Mouse (Mus musculus) limb, embryonic 14.5 days (tissue): ENCODE data around the gene Cfap97. TPM values are rescaled to one million over a fixed set of nuclear protein-coding genes. Genes with fewer than 3 reads are reported as not detected.

Experiments used
- ATAC-seq: fragments of 200-750 bp; cut with Nextera tagmentation; 2 replicates; pipeline ENCODE4 v1.8.0; 2017; ENCODE audit warnings: low read depth, moderate number of reproducible peaks, moderate TSS enrichment; ENCODE audit not compliant: low FRiP score
- DNase-seq: peaks from one replicate; pipeline ENCODE4 v3.0.0-alpha.2; 2015; ENCODE audit warnings: low spot score
- H3K27ac ChIP-seq: fragments of 300-500 bp; sonication (generic); replicated peaks from 2 replicates; pipeline ENCODE4 v1.5.1; 2014; ENCODE audit warnings: low read depth, mild to moderate bottlenecking, low read length, moderate library complexity, mixed read lengths
- H3K27me3 ChIP-seq: fragments of 300-500 bp; sonication (generic); 2 replicates; pipeline ENCODE4 v1.6.1; 2014; ENCODE audit warnings: low read length, mixed read lengths; ENCODE audit not compliant: control insufficient read depth, insufficient read depth
- H3K36me3 ChIP-seq: fragments of 300-500 bp; sonication (generic); 2 replicates; pipeline ENCODE4 v1.6.1; 2014; ENCODE audit warnings: mild to moderate bottlenecking, low read length, moderate library complexity, mixed read lengths; ENCODE audit not compliant: control insufficient read depth, insufficient read depth
- H3K4me1 ChIP-seq: fragments of 300-500 bp; sonication (generic); 2 replicates; pipeline ENCODE4 v1.6.1; 2014; ENCODE audit warnings: antibody characterized with exemption, low read length, mixed read lengths; ENCODE audit not compliant: control insufficient read depth, insufficient read depth
- H3K4me2 ChIP-seq: fragments of 300-500 bp; sonication (generic); replicated peaks from 2 replicates; pipeline ENCODE4 v1.6.1; 2014; ENCODE audit warnings: low read depth, mild to moderate bottlenecking, low read length, moderate library complexity; ENCODE audit not compliant: severe bottlenecking
- H3K4me3 ChIP-seq: fragments of 300-500 bp; sonication (generic); replicated peaks from 2 replicates; pipeline ENCODE4 v1.5.1; 2014; ENCODE audit warnings: low read length
- H3K9ac ChIP-seq: fragments of 300-500 bp; sonication (generic); 2 replicates; pipeline ENCODE4 v1.6.1; 2014; ENCODE audit warnings: mild to moderate bottlenecking, low read depth, low read length, moderate library complexity; ENCODE audit not compliant: severe bottlenecking
- H3K9me3 ChIP-seq: fragments of 300-500 bp; sonication (generic); 2 replicates; pipeline ENCODE4 v1.6.1; 2016; ENCODE audit warnings: low read length; ENCODE audit not compliant: control insufficient read depth
- POLR2A ChIP-seq: fragments of 200-500 bp; IDR thresholded peaks from 2 replicates; pipeline ENCODE4 v1.8.0; 2012; ENCODE audit warnings: inconsistent platforms, mild to moderate bottlenecking, moderate library complexity, borderline replicate concordance; ENCODE audit not compliant: insufficient read depth, insufficient read length; ENCODE audit errors: extremely low read depth
- WGBS: fragments of 180-500 bp; shearing (Covaris S2); extraction: QIAGEN DNeasy Blood & Tissue Kit; methylation state at CpG from one replicate; pipeline ENCODE4 v1.1.7; 2014; 5-methylcytosine and 5-hydroxymethylcytosine counted together
- polyA plus RNA-seq, 2 experiments: library from polyadenylated mRNA; depleted of rRNA in 1 of 2; stranded (reverse) in 1 of 2; unstranded in 1 of 2; fragments of >200 nt; fragmentation: Nextera tagmentation in 1 of 2; extraction: Ambion mirVana in 1 of 2; gene quantifications; 2 replicates each; pipeline versions ENCODE4 v1.2.1 to v1.2.3; 2012 to 2014

Gene Cfap97
- polyA plus RNA-seq, 2 experiments, result 14.6 to 28.5 TPM

DNA sequence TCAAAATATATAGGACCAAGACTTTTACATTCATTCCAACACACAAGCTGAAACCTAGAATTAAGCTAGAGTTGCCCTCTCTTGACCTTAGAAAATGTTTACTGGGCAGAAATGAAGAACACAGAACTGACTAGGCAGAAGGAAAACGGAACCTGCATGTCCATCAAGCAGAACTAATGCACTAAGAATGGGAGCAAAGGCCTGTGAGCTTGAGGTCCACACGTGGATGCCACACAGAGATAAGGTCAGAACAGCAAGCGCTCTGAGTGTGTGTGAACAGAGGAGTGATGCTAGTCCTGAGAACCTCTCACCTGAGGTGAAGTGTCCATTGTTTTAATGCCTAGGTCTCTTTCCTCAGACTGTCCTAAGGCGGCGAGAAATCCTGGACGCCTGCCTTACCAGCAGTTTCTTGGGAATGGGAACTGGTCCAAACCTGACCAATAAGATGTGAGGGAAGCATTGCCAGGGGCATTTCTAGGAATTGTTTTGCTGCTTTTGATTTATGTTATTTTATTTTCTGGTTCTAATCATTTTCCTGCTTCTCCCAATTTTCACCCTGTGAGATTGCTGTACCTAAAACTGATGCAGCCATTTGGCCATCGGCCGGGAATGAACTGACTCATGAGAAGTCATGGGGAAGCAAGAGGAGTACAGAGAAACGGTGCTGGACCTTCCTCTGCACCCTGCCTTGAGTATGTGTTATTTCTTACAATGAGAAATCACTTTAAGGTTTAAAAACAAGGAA is 11.0 kb upstream of the Cfap97 start:
- H3K4me2 ChIP-seq, result no peak overlapping the region
- H3K9me3 ChIP-seq, result no peaks in the 10 kb centered on the region
- no peak overlapping the region for H3K9ac ChIP-seq
- ATAC-seq, result no peak
- no peaks in the 10 kb centered on the region for H3K27me3 ChIP-seq
- H3K4me1 ChIP-seq, result no peaks in the 10 kb centered on the region
- H3K36me3 ChIP-seq, result no peaks in the 10 kb centered on the region
- TF ChIP-seq POLR2A, result no peak
- H3K4me3 ChIP-seq, result no peak overlapping the region
- DNase-seq, result no peak
- no peak overlapping the region for H3K27ac ChIP-seq
- WGBS, result 77% methylated on average over 9 of the region's 9 CpGs

DNA sequence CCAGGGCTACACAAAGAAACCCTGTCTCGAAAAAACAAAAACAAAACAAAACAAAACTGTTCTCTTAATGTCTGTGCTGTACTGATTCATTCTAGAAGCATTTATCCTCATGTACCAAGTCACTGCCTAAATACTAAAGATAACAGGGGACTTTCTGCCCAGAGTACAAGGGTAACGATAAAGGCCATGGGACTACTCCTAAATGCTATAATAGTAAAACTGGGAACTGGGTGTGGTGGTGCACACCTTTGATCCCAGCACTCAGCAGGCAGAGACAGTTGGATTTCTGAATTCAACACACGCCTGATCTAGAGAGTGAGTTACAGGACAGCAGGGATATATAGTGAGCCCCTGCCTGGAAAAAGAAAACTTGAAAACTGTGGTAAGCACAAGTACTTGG is 9.9 kb upstream of the Cfap97 start:
- Histone ChIP-seq H3K4me1 (no peaks in the 10 kb centered on the region), H3K4me2 (no peak overlapping the region), H3K27me3 (no peaks in the 10 kb centered on the region), H3K9me3 (no peaks in the 10 kb centered on the region), H3K9ac (no peak overlapping the region), H3K36me3 (no peaks in the 10 kb centered on the region), H3K4me3 (no peak overlapping the region), H3K27ac (no peak overlapping the region)
- WGBS, result 88% methylated on average over 3 of the region's 3 CpGs
- DNase-seq (no peak), ATAC-seq (no peak)
- no peak for TF ChIP-seq POLR2A

DNA sequence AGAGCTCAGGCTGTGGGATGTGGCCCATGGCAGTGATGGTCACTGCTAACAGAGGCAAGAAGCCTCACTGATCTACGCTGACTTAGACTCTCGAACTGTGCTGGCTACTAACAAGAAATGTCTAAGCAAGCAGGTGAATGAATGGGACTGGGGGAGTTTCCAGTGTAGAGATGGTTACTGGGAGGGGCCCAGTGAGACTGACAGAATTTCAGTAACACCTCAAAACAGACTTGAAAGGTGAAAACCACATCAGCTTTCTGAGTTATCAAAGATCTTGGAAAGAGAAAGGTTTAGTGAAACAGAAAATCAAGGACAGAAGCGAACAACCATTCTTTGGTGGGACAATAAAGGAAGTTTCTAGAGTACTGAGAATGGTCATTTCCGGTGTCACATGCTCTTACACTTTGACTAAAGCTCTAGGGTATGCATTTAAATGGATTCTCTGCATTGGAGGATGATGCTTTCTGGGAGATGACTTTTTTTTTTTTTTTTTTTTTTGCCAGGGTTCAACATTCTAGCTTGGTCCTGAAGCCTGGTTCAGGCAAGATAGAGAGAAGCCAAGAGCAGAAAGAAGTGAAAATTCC is 9.0 kb upstream of the Cfap97 start:
- Histone ChIP-seq H3K4me3 (no peak overlapping the region), H3K27me3 (no peaks in the 10 kb centered on the region), H3K4me2 (no peak overlapping the region), H3K9ac (no peak overlapping the region), H3K4me1 (no peaks in the 10 kb centered on the region), H3K36me3 (no peaks in the 10 kb centered on the region), H3K27ac (no peak overlapping the region), H3K9me3 (no peaks in the 10 kb centered on the region)
- ATAC-seq (no peak), DNase-seq (no peak)
- 89% methylated on average over 4 of the region's 4 CpGs for WGBS
- TF ChIP-seq POLR2A, result no peak

DNA sequence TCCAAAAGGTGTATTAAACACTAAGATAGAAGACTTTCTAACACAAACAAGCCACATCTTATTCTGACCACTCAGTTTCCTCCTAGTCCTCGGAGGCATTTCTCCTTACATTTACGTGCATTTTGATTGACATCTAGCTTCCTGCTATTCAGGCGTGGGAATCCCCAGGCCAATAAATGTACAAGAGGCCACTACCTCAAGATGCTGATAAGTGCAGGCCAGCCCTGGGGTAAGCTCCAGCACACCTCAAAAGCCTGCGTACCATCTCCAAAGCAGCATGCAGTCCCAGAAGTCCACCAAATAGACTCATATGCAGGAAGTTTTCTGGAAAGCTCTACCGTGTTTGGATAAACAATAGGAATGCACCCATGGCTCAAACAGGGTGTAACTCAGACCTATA is 8.1 kb upstream of the Cfap97 start:
- ATAC-seq (no peak), DNase-seq (no peak)
- TF ChIP-seq POLR2A, result no peak
- Histone ChIP-seq H3K9me3 (no peaks in the 10 kb centered on the region), H3K36me3 (no peaks in the 10 kb centered on the region), H3K27me3 (no peaks in the 10 kb centered on the region), H3K4me3 (no peak overlapping the region), H3K27ac (no peak overlapping the region), H3K4me2 (no peak overlapping the region), H3K4me1 (no peaks in the 10 kb centered on the region), H3K9ac (no peak overlapping the region)
- 71% methylated on average over 5 of the region's 5 CpGs for WGBS

- Histone ChIP-seq H3K4me2 (no peak overlapping the region), H3K27ac (no peak overlapping the region), H3K4me1 (no peaks in the 10 kb centered on the region), H3K36me3 (no peaks in the 10 kb centered on the region; the same call in 1 of the 2 replicates), H3K4me3 (no peak overlapping the region), H3K9ac (no peak overlapping the region), H3K27me3 (no peaks in the 10 kb centered on the region), H3K9me3 (no peaks in the 10 kb centered on the region)
- DNase-seq (no peak), ATAC-seq (no peak)
- 39% methylated on average over 1 of the region's 1 CpGs for WGBS
- TF ChIP-seq POLR2A, result no peak
Observed at GRCm38 (mm10) chr8:46143924-46144323, 7.6 kb upstream of the Cfap97 start.

DNA sequence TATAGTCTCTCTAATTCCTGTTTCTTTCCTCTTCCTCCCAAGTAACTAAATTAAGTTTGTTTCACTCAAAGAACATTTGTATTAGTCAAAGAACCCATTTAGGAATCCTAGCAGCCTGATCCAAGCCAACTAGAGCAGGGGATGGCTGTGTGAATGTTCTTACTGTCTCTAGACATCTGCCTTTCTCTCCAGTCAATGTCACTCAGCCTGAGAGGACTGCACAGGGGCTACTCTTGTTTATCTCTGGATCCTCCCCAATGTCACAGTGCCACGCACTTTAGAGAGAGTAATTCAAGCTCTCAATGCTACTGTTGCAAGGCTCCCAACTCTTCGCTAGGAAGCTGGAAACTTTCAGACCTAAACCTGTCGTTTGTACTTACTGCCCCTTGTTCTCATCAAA is 5.4 kb upstream of the Cfap97 start:
- peaks cover 3% of the 10 kb centered on the region; the same call in 1 of the 2 replicates for H3K4me1 ChIP-seq
- DNase-seq (no peak), ATAC-seq (no peak)
- H3K36me3 ChIP-seq, result no peaks in the 10 kb centered on the region; the same call in 1 of the 2 replicates
- H3K4me2 ChIP-seq, result no peak overlapping the region
- no peak overlapping the region for H3K9ac ChIP-seq
- WGBS, result 48% methylated on average over 3 of the region's 3 CpGs
- 0 out of 2 replicates have a peak overlapping the region, but pooled peaks have one; percentile 15 for H3K27ac ChIP-seq
- no peak overlapping the region for H3K4me3 ChIP-seq
- no peaks in the 10 kb centered on the region for H3K9me3 ChIP-seq
- H3K27me3 ChIP-seq, result no peaks in the 10 kb centered on the region
- no peak for TF ChIP-seq POLR2A
